Mouse (Mus musculus): ENCODE measurements around the gene Ptprn2. TPM values are rescaled to one million over a fixed set of nuclear protein-coding genes. Genes with fewer than 3 reads are reported as not detected.

Ptprn2 gene
- polyA plus RNA-seq, 1 experiment = 0.40 TPM

GRCm38 (mm10) chr12:117196721-117197425 is 711.4 kb downstream of the Ptprn2 start:
- no peaks in the 10 kb centered on the region for H3K36me3 ChIP-seq (ENCODE audit: control insufficient read depth, insufficient read depth, low read length)
- no peak overlapping the region for H3K4me3 ChIP-seq (ENCODE audit: control insufficient read depth, low read depth, low read length)
- no peaks in the 10 kb centered on the region for H3K4me1 ChIP-seq (ENCODE audit: control insufficient read depth, insufficient read depth, low read length)
- no peaks in the 10 kb centered on the region for H3K27me3 ChIP-seq (ENCODE audit: control insufficient read depth, insufficient read depth, low read length)
- H3K27ac ChIP-seq (ENCODE audit: control insufficient read depth, insufficient read depth, low read depth, low read length) = no peak overlapping the region
- TF ChIP-seq POLR2A (IDR thresholded peaks at IDR 0.05; ENCODE audit: control insufficient read depth, low read depth, low read length) = no peak
- no peak for TF ChIP-seq CTCF (IDR thresholded peaks at IDR 0.05; ENCODE audit: control insufficient read depth, insufficient read depth, insufficient replicate concordance, low read depth, low read length)

- Histone ChIP-seq H3K27me3 (ENCODE audit: control insufficient read depth, insufficient read depth, low read length) (no peaks in the 10 kb centered on the region), H3K4me3 (ENCODE audit: control insufficient read depth, low read depth, low read length) (no peak overlapping the region), H3K4me1 (ENCODE audit: control insufficient read depth, insufficient read depth, low read length) (no peaks in the 10 kb centered on the region), H3K27ac (ENCODE audit: control insufficient read depth, insufficient read depth, low read depth, low read length) (no peak overlapping the region), H3K36me3 (ENCODE audit: control insufficient read depth, insufficient read depth, low read length) (no peaks in the 10 kb centered on the region)
- TF ChIP-seq CTCF (IDR thresholded peaks at IDR 0.05; ENCODE audit: control insufficient read depth, insufficient read depth, insufficient replicate concordance, low read depth, low read length) = no peak
- TF ChIP-seq POLR2A (IDR thresholded peaks at IDR 0.05; ENCODE audit: control insufficient read depth, low read depth, low read length) = no peak
Observed at GRCm38 (mm10) chr12:117198093-117198492, 712.6 kb downstream of the Ptprn2 start.

GRCm38 (mm10) chr12:117200117-117200516 is 714.6 kb downstream of the Ptprn2 start:
- Histone ChIP-seq H3K36me3 (ENCODE audit: control insufficient read depth, insufficient read depth, low read length) (no peaks in the 10 kb centered on the region), H3K27me3 (ENCODE audit: control insufficient read depth, insufficient read depth, low read length) (no peaks in the 10 kb centered on the region), H3K27ac (ENCODE audit: control insufficient read depth, insufficient read depth, low read depth, low read length) (no peak overlapping the region), H3K4me1 (ENCODE audit: control insufficient read depth, insufficient read depth, low read length) (no peaks in the 10 kb centered on the region), H3K4me3 (ENCODE audit: control insufficient read depth, low read depth, low read length) (no peak overlapping the region)
- TF ChIP-seq CTCF (IDR thresholded peaks at IDR 0.05; ENCODE audit: control insufficient read depth, insufficient read depth, insufficient replicate concordance, low read depth, low read length) (no peak), POLR2A (IDR thresholded peaks at IDR 0.05; ENCODE audit: control insufficient read depth, low read depth, low read length) (0 out of 2 replicates have a peak, but pooled peaks have one; percentile 13)

GRCm38 (mm10) chr12:117200590-117200989 is 715.1 kb downstream of the Ptprn2 start:
- Histone ChIP-seq H3K4me1 (ENCODE audit: control insufficient read depth, insufficient read depth, low read length) (no peaks in the 10 kb centered on the region), H3K4me3 (ENCODE audit: control insufficient read depth, low read depth, low read length) (no peak overlapping the region), H3K27me3 (ENCODE audit: control insufficient read depth, insufficient read depth, low read length) (no peaks in the 10 kb centered on the region), H3K27ac (ENCODE audit: control insufficient read depth, insufficient read depth, low read depth, low read length) (no peak overlapping the region), H3K36me3 (ENCODE audit: control insufficient read depth, insufficient read depth, low read length) (no peaks in the 10 kb centered on the region)
- TF ChIP-seq CTCF (IDR thresholded peaks at IDR 0.05; ENCODE audit: control insufficient read depth, insufficient read depth, insufficient replicate concordance, low read depth, low read length) = no peak
- TF ChIP-seq POLR2A (IDR thresholded peaks at IDR 0.05; ENCODE audit: control insufficient read depth, low read depth, low read length) = no peak

GRCm38 (mm10) chr12:117203506-117203905 is 718.0 kb downstream of the Ptprn2 start:
- Histone ChIP-seq H3K36me3 (ENCODE audit: control insufficient read depth, insufficient read depth, low read length) (no peaks in the 10 kb centered on the region), H3K27me3 (ENCODE audit: control insufficient read depth, insufficient read depth, low read length) (no peaks in the 10 kb centered on the region), H3K4me1 (ENCODE audit: control insufficient read depth, insufficient read depth, low read length) (no peaks in the 10 kb centered on the region), H3K4me3 (ENCODE audit: control insufficient read depth, low read depth, low read length) (no peak overlapping the region), H3K27ac (ENCODE audit: control insufficient read depth, insufficient read depth, low read depth, low read length) (no peak overlapping the region)
- TF ChIP-seq CTCF (IDR thresholded peaks at IDR 0.05; ENCODE audit: control insufficient read depth, insufficient read depth, insufficient replicate concordance, low read depth, low read length) (no peak), POLR2A (IDR thresholded peaks at IDR 0.05; ENCODE audit: control insufficient read depth, low read depth, low read length) (no peak)

- Histone ChIP-seq H3K27ac (ENCODE audit: control insufficient read depth, insufficient read depth, low read depth, low read length) (no peak overlapping the region), H3K27me3 (ENCODE audit: control insufficient read depth, insufficient read depth, low read length) (no peaks in the 10 kb centered on the region), H3K4me3 (ENCODE audit: control insufficient read depth, low read depth, low read length) (no peak overlapping the region), H3K4me1 (ENCODE audit: control insufficient read depth, insufficient read depth, low read length) (no peaks in the 10 kb centered on the region), H3K36me3 (ENCODE audit: control insufficient read depth, insufficient read depth, low read length) (no peaks in the 10 kb centered on the region)
- TF ChIP-seq CTCF (IDR thresholded peaks at IDR 0.05; ENCODE audit: control insufficient read depth, insufficient read depth, insufficient replicate concordance, low read depth, low read length) (no peak), POLR2A (IDR thresholded peaks at IDR 0.05; ENCODE audit: control insufficient read depth, low read depth, low read length) (no peak)
Observed at GRCm38 (mm10) chr12:117204905-117205304, 719.4 kb downstream of the Ptprn2 start.

- TF ChIP-seq CTCF (IDR thresholded peaks at IDR 0.05; ENCODE audit: control insufficient read depth, insufficient read depth, insufficient replicate concordance, low read depth, low read length) = no peak
- TF ChIP-seq POLR2A (IDR thresholded peaks at IDR 0.05; ENCODE audit: control insufficient read depth, low read depth, low read length) = no peak
- no peaks in the 10 kb centered on the region for H3K27me3 ChIP-seq (ENCODE audit: control insufficient read depth, insufficient read depth, low read length)
- H3K36me3 ChIP-seq (ENCODE audit: control insufficient read depth, insufficient read depth, low read length) = no peaks in the 10 kb centered on the region
- H3K27ac ChIP-seq (ENCODE audit: control insufficient read depth, insufficient read depth, low read depth, low read length) = no peak overlapping the region
- peak overlapping the region; percentile 61 for H3K4me3 ChIP-seq (ENCODE audit: control insufficient read depth, low read depth, low read length)
- H3K4me1 ChIP-seq (ENCODE audit: control insufficient read depth, insufficient read depth, low read length) = no peaks in the 10 kb centered on the region
Observed at GRCm38 (mm10) chr12:117207421-117208120, 722.1 kb downstream of the Ptprn2 start.
